Mouse (Mus musculus) left cerebral cortex, adult 8-10 months (tissue): Measurements from ENCODE around the gene Tmem206. TPM values are rescaled to one million over a fixed set of nuclear protein-coding genes. Genes with fewer than 3 reads are reported as not detected.
A peak's percentile ranks its signal among the peaks of the same experiment; 100 is the strongest.

ENCODE experiments used
- DNase-seq, 2 experiments: peaks; one replicate each; pipeline ENCODE4 v3.0.0; 2022; ENCODE audit warnings: low spot score in 2 of 2
- total RNA-seq, 4 experiments: library from RNA; stranded (reverse); gene quantifications; 2 replicates each; pipeline ENCODE4 v1.2.4; 2022

Tmem206 gene
- total RNA-seq, 4 experiments from 2014 or later: 8.8 to 12.0 (median 9.6) TPM

DNA sequence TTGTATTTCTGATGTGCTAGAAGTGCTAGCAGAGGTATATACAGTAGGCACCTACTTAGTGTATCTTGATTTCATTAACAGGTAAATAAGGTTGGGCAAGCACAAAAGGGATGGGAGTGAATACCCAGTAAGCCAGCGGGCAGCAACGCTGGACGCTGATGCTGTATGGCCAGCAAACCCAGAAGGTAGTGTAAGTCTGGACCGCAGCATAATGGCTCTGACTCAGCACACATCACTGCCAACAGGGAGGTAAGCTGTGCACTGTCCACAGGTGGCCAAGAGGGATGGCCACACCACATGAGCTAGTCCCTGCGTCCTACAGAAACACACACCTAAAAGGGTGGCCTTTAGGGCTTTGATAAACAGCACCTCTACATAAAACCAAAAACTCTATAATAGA lies 24.6 kb downstream of the Tmem206 start:
- no peak for DNase-seq

DNA sequence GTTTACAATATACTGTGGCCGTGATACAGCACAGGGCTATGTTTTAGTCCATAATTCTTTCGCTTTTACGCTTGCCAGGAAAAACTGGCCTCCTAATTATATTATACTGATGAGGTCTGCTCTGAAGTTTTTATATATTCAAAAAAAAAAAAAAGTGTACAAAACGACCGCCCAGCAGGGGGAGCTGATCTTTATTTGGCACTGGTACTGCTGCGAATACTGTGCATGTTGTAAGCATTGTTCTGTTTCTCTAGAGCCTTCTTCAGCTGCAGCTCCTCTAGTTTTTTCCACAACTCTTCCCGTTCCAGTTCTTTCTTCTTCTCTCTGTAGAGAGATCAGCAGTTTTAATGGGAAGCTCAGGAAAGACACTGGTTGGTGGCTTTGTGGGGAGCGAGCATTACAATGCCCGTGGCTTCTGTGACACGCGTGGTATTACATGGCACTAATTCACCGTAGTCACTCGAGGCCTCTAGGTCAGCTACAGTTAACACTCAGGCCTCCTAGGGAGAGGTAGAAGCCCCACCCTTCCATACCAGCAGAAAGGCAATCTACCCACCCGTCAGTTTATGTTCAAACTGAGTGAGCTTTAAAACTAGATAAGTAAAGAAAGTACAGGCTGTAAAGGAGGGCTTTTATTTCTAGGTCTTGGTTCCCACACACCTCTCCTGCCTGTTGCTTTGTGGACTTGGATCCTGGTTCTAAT lies 27.2 kb downstream of the Tmem206 start:
- no peak for DNase-seq

DNA sequence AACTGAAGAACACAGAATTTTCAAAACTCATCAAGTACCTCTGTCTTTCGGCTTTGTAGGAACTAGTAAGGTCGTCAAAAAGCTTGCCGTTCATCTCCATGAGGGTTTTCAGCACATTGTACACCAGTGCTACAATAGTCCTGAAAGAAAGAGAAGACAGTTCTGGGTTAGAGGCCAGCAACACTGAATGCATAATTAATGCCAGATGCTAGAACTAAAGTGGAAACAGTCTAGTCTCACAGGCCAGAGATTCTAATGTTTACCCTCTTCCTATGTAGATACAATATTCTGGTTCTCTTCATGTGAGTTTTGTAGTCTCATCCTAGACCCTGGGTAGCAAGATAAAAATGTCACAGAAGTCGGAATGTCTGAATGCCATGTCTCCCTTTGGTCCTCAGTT lies 28.1 kb downstream of the Tmem206 start:
- no peak for DNase-seq

DNA sequence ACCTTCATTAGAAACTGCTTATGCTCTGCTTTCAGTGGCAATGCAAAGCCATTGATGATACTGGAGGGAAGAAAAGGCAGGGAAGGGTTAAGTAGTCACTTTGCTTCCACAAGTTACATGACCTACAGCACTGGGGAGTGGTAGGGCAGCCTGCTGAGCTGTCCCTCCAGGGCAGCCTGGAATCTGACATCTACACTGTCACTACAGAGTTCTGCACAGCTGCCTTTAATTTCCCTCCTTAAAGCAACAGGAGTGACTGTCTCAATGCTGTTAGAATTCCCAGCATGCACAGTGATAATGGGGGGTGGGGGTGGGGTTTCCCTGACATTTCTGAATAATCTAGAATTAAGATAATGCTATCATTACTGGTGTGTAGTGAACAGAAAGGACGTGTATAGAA lies 31.2 kb downstream of the Tmem206 start:
- DNase-seq: no peak

DNA sequence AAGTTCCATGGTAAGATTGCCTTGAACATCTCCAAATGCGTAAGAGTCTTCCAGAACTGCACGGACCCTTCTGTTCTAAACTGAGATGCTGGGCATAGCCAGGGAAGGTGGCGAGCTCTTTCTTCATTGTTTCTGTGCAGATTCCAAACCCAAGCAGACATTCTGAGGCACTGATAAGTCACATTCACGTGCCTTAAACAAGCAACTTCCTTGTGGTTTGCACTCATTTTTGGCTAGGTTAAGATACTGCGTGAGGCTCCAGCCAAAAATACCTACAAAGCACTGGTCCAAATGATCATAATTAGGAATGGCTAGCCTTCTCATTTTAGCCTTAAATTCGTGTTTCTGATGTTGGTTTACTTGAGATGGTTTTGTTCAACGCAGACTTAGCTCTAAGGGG lies 33.8 kb downstream of the Tmem206 start:
- DNase-seq: no peak

DNA sequence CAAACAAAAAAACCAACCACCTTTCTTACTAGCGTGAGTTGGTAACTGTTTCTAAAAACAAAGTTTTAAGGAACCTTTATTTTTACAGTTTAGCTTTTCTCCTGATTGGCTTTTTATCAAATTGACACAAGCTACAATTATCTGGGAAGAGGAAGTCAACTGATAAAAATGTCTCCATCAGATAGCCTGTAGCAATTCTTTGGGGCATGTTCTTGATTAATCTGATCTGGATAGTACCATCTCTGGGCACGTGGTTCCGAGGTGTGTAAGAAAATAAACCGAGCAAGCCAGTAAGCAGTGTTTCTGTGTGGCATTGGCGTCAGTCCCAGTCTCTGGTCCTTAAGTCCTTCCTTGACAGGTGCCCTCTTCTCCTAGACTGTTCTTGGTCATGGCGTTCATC lies 36.7 kb downstream of the Tmem206 start:
- DNase-seq: no peak

DNA sequence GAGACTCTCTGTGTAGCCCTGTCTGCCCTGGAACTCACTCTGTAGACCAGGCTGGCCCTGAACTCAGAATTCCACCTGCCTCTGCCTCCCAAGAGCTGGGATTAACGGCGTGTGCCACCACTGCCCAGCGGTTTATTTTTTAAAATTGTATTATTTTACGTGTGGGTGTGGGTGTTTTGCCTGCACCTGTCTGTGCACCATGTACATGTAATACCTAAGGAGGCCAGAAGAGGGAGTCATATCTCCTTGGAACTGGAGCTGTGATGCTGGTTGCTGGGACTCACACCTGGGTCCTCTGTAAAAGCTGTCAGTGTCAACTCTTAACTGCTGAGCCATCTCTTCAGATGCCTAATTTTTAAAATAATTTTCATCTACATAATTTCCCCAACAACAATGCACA lies 38.8 kb downstream of the Tmem206 start:
- DNase-seq: no peak

DNA sequence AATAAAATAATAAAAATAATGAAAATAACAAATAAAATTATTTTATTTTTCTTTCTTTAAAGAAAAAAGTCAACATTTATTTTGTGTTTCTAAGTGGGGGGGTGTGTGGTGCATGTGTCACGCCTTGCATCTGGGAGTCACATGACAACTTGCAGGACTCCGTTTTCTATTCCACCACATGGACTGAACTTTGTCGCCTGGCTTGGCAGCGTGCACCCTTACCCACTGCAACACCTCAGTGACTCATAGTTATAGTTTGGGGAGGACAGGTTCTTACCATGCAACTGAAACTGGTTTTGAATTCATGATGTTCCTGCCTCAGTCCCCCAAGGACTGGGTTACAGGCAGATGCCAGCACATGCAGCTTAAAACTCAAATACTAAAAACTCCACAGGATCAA lies 42.5 kb downstream of the Tmem206 start:
- DNase-seq: no peak

DNA sequence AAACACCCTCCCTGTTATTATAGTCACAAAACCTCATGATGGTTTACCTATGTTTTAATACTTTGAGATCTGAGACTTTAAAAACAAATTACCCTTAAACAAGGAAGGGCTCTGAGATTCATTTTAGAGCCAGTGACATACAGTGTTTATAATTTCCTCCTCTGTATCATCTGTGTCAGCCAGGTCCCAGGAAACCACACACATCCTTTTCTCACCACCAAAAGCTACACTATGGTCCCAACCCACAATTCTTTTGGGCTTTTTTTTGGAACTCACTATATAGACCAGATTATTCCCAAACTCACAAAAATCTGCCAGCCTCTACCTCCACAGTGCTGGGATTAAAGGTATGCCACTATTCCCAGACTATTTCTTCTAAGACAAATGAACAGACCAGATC lies 43.4 kb downstream of the Tmem206 start:
- DNase-seq: no peak

DNA sequence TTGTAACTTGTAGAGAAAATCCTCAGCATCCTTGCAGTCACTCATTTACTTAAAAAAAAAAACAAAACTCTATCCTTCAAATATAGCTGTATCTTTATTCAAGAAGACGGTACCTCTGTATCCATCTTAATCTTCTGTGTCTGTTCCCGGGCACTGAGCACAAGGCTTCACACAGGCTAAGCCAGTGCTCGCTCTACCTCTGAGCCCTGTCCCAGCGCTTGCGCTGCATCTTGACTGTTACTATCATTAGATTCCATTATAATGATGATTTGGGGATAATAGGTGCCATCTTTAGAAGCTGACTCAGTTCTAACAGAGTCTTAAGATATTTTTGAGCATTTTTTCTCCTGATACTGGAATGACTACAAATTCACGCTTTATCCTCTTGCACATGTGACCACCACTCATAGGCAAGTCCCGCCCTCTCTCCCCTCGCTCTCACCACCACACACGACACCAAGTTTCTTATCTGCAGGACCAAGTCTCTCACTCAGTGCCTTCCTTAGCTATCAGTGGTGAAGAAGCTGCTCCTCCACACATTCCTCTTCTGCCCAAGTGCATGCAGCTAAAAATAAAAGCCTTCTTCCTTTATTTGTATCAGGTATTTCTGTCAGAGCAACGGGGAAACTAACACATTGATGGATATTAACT lies 49.4 kb downstream of the Tmem206 start:
- DNase-seq: no peak

DNA sequence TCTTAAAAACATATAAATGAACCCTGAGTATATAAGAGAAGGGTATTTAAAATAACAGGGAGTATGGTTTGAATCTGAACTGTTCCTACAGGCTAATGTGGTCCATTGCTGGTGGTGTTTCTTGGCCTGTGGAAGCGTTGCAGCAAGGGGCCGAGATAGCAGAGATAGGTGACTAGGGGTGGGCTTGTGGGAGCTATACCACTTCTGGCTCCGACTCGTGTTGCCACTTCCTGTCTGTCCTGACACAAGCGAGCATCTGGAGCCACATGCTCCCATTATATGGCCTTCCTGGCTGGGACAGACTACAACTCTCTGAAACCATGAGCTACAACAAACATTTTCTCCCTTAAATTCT lies 49.9 kb downstream of the Tmem206 start:
- no peak for DNase-seq

DNA sequence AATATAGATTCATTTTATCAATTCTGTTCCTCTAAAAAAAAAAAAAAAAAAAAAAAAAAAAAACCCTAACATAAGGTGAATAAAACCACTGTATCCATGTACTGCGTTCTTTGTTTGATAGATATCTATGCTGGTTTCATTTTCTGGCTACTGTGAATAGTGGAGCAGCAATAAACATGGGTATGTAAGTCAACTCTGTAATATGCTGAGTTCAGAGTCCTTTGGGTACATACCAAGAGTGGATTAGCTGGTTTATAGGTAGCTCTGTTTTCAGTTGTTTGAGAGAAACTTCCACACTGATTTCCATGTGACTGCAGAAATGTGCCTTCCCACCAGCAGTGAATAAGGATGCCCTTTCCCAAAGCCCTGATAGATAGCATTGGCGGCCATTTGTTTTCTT lies 52.4 kb downstream of the Tmem206 start:
- DNase-seq: no peak

DNA sequence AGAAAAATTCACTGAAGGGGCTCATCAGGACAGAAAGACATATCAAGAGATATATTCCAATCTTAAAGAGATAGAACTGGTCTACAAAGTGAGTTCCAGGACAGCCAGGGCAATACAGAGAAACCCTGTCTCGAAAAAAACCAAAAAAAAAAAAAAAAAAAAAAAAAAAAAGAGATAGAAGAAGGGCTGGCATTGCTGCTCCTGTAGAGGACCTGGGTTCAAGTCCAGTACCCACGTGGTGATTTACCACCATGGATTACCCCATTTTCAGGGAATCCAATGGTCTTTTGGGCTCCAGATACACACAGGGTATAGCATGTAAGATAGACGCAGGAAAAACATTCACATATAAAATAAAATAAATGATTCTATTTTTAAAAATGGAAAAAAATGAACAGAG lies 55.1 kb downstream of the Tmem206 start:
- no peak for DNase-seq

DNA sequence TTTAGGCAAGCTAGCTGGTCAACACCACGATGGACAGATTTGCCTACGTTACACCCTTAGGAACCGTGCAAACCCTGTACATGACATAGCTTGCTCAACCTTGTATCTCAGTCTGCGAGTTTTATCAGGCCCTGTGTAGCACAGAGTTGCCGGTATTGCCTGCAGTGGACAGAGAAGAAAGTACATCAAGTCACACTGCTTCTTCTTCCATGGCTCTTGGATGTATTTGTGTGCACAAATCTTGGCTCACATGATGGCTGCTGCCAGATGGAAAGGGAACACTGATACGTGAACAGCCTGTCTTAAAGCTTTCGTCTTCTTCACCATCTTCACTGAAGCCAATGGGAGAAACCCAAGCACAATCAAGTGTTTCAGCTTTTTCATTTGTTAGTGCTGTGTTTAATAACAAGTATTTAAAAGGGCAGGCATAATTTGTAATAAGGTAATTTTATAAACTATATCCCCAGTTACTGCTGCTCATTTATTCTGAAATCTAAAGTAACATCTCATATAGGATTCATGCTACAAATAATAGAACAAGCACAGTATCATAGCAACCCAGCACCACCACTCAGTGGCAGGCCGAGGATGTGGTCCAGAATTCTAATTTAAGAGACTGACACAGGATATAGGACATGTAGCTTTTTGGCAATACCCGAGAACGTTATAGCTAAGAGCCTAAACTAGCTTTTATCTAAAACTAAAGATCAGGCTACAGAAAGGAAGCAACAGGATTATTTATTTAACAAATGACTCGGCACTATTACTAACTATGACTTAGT lies 56.4 kb downstream of the Tmem206 start:
- no peak for DNase-seq

DNA sequence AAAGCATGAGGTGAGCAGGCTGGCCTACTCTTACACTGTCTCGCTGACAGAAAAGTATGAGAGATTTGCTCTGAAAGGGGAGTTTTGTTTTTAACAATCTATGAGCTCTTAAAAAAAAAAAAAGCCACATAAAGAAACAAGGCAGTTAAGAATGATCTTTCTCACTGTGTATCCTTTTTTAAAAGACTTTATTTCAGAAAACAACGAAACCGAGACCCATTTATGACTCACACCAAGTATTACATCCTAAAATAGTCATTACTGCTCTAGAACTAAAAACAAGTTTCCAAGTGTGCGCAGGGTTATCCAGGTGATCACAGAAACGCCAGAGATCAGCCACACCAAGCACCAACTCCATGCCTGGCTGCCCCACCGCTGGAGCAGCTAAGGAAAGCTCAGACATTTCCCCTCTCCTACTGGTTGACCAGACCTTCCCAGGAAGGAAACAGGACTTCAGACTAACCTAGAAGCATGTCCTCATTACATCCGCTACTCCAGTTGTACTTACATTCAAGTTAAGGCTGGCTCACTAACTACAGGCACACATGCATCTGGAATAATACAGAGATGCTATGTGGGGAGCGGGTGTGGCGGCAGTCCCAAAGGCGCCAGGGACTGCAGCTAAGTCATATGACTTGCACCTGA lies 59.2 kb downstream of the Tmem206 start:
- no peak for DNase-seq

DNA sequence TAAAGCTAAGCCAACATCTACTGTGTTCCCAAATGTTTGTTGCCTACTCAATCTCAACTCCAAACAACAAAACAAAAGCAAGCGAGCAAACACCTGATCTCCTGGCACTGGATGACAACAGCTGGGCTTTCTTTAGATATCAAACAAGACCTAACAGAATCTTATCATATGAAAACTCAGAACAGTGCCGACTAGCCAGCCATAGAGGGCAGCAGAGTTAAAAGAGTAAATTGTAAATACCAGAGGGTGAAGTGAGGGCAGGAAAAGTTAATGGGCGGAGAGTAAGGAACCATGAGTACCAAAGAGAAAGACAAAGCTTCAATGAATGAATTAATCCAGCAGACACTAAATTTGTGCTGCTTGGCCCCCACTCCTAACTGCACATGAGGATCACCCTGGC lies 65.6 kb downstream of the Tmem206 start:
- no peak for DNase-seq

DNA sequence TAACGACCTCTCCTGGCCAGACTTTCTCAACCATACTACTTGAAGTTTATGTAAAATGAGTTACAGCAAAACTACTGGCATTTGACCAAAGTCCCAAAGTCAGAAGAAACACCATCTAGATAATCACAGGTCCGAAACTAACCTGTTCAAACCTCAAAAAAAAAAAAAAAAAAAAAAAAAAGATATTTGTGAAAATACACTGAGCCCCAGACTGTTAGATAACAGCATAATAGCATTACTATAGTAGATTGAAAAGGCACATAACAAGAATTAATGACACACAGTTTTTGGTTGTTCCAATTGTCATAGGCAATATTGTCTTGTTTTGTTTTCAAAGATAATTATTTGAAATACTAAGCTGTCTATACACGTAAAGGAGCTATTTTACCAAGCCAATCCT lies 67.8 kb downstream of the Tmem206 start:
- no peak for DNase-seq

DNA sequence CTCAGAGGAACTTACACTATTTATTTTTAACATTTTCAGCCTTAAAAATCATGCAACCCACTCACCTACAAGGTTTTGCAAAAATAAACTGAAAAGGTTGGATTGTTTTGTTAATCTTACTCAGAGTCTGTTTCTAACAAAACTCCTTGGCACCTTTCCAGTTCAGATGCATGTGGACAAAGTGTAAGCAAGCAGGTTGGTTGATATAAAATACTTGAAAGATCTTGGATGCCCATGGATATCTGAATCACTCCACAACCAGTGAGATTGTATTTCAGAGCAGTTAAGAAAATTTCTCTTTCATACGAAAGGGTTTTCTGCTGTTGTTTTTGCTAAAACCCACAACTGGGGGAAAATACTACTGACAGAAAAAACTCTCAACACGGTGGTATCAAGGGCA lies 68.4 kb downstream of the Tmem206 start:
- DNase-seq: no peak

DNA sequence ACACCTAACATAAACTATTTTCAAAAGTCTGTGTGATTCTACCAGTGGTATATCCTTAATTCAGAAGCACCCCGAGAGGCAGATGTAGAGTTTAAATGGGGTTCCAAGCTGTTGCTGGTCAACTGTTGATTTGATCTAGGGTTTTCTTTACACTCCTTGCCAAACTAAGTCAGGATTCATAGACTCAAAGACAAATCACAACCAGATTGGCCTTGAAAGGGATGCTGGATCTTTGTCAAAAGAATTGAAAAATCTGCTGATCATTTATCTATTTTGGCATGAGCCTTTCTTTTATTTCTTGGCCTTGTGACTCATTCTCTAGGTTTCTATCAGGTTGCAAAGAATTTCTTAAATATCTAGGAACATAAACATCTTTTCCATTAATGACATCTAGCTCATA lies 69.5 kb downstream of the Tmem206 start:
- DNase-seq: no peak

DNA sequence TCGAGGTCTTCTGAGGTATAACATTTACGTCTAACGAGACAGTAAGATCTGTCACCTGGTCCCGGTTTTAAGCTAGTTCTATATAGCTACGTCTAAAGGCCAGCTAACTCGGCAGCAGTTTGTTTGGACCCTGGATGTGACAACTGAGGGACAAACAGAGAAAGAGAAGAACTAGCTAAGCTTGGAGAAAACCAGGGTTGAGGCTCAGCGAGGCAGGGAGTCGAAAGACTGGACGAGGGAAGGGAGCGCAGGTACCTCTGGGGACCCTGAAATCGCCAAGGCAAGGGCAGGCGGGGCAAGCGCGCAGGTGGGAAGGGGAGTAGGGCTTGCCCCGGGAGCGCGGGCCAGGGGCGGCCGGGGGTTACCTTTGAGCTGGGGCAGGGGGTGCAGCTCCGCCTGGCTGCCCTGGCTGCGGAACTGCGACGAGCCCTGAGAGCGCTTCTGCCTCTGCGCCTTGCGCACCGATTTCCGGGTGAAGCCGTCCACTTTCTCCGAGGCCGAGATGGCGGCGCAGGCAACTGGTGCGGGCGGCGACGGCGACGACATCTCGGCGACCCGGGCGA lies 70.2 kb downstream of the Tmem206 start:
- DNase-seq: no peak

DNA sequence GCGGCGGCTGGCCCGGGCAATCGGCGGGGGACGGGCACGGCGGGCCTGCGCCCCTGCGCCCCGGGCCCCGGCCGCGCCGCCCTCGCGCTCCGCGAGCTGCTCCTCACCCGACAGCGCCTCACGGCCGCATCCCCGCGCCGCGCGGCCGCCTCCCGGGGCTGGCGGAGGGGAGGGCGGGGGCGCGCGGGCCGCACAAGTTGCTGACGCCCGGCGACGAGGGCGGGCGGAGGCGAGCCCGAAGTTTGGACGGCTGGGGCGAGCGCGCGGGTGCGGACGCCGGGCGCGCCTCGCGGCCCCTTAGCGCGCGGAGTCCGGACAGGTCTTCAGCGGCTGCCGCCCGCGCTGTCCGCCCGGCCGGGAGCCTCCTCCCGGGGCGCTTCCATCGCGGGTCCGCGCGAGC lies 70.7 kb downstream of the Tmem206 start:
- peak in 1 of 2 experiments; percentile 41 for DNase-seq
